Mouse (Mus musculus) heart, adult 2 months (tissue): ENCODE results near the gene Prnd.

Experiments used
- CTCF ChIP-seq: fragments of 200-600 bp; IDR thresholded peaks from 2 replicates; pipeline ENCODE4 v1.8.1; 2022; ENCODE audit warnings: antibody characterized with exemption, mild to moderate bottlenecking, moderate library complexity
- EP300 ChIP-seq: fragments of 200-500 bp; IDR thresholded peaks from 2 replicates; pipeline ENCODE4 v1.6.1; 2011; ENCODE audit warnings: low read depth, low read length, control low read depth; ENCODE audit not compliant: insufficient read depth
- POLR2A ChIP-seq: fragments of 200-500 bp; IDR thresholded peaks from 2 replicates; pipeline ENCODE4 v1.6.1; 2011; ENCODE audit warnings: mild to moderate bottlenecking, low read depth, low read length, control low read depth; ENCODE audit not compliant: insufficient read depth

DNA sequence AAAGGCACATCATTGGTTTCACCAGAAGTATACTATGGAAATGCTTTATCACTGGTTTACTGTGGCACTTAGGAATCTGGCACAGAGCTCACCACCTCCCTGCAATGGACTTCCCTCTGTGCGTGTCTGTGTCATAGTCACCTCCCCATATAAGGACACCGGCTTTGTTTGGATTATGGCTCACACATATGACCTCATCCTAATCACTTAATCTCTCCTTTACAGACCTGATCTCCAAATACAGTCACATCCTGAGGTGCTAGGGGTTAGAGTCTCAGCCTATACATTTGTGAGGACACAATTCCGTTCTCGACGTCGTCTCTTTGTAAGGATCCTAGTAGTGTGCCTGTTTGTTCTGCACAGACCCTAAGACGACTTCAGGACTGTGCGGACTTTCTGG, 5.4 kb upstream of the Prnd start:
- TF ChIP-seq CTCF = no peak
- TF ChIP-seq POLR2A = no peak
- TF ChIP-seq EP300 = no peak
